Mouse (Mus musculus): Measurements from ENCODE around the gene Tmem98.

The Tmem98 gene

DNA sequence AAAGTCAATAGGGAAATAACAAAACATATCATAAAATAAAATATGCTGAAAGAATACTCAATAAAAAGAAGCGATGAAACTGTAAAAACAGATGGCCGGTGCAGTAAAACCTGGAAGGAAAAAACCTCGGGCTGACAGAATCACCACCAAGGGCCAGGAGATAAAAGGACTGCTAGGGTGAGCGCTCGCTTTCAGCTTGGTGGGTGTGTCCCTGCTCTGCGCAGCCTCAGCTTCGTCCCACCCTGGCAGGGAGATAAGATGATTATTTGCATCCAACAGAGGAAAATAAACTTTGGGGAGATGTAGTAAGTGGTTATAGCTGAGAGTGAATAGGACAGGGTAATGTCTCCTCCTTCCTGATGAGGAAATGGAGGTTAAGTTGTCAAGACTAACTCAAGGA, 44.9 kb downstream of the Tmem98 start:
- DNase-seq: no peak

DNA sequence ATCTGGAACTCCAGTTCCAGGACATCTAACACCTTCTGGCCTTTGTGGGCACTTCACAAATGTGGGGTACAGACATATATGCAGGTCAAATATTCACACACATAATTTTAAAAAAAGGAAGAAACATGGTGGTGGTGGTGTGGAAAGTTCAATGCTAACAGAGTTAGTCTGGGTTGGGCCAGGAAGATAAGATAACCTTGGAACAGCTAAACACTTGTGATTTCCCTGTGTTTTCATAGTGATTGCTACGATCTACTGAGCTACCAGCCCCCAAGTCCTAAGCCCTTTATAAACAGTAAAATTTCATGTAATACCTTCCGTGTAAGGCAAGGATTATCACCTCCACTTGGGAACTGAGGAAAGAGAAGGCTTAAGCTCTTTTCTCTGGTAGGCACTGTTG, 46.9 kb downstream of the Tmem98 start:
- DNase-seq: no peak

DNA sequence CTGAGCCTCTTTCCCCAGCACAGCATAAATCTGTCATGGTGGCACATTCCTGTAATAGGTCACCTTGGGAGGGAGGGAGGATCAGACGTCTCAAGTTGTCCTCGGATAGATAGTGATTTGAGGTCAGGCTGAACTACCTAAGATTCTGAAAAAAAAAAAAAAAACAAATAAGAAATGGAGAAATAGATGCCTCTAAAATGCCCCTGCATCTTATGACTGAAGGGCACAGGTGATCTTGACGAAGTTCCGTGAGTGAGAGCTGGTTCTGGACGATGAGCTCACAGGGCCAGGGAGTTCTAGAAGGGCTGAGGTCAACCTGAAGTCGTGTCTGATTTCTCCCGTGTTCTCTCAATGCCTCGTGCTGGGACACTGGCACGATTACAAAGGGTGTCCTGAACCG, 48.1 kb downstream of the Tmem98 start, which contains the start of gene Spaca3:
TSS of gene Spaca3 (plus strand) at position 301 of the 400 bp plus-strand sequence.
- no peak for DNase-seq

- no peak for DNase-seq
These were observed 53.0 kb downstream of the Tmem98 start for GRCm38 (mm10) chr11:80862941-80863340.

DNA sequence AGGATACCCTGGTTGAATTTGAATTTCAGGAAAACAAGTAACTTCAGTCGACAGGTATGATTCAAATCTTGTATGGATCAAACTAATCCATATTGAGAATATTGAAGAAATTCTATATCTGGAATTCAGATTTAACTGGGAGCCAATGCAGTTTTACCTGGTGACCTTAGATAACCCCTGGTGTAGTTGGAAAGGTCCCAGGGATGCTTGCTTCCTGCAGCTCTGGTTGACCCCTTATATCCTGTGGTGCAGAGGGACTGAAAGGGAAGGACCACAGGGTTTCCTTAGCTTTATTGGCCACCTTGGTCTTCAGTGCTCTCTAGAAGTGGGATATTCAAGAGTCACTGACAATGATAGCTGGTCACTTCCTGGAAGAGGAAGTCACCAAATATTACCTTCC, 58.1 kb downstream of the Tmem98 start:
- DNase-seq: no peak

Measured in thymus, postnatal 36 days (tissue).